Mouse (Mus musculus) cerebellum, postnatal 25 days (tissue): ENCODE data around the gene Nxpe3.
"Not testable (repeated sequence)": the region's sequence is repeated elsewhere in the genome, so short reads cannot be mapped to it uniquely, and the experiment has no call there.

ENCODE experiments used
- DNase-seq, 2 experiments: peaks; one replicate each; pipeline ENCODE4 v3.0.0; 2021; ENCODE audit warnings: mixed read lengths in 2 of 2

Gene Nxpe3

GRCm38 (mm10) chr16:55837653-55838052 lies 57.4 kb downstream of the Nxpe3 start:
- DNase-seq: not testable (repeated sequence)

DNA sequence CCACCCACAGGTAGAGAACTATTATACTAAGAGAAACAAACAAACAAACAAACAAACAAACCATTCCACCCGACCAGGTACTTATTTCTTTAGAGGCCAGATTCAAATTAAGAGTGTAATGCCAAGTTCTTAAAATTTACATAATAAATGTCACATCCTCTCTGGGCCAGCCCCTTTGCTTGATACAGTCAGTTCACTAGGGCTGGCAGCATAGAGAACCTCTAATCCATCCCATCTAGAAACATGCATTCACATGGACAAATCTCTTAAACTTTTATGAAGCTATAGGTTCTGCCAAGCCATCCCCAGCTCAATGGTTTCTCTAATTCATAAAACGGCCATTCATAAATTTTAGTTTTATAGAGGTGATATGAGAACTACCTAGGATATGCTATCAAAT lies 57.9 kb downstream of the Nxpe3 start:
- no peak for DNase-seq

- DNase-seq: no peak
Measured at GRCm38 (mm10) chr16:55835798-55836197, 59.3 kb downstream of the Nxpe3 start.

GRCm38 (mm10) chr16:55832617-55833016 lies 62.5 kb downstream of the Nxpe3 start:
- DNase-seq: no peak

- DNase-seq: no peak
Measured at GRCm38 (mm10) chr16:55832040-55832439, 63.0 kb downstream of the Nxpe3 start.

- DNase-seq: no peak
Measured at GRCm38 (mm10) chr16:55831451-55831850, 63.6 kb downstream of the Nxpe3 start.

- no peak for DNase-seq
Measured at GRCm38 (mm10) chr16:55823398-55824155, 71.5 kb downstream of the Nxpe3 start.

DNA sequence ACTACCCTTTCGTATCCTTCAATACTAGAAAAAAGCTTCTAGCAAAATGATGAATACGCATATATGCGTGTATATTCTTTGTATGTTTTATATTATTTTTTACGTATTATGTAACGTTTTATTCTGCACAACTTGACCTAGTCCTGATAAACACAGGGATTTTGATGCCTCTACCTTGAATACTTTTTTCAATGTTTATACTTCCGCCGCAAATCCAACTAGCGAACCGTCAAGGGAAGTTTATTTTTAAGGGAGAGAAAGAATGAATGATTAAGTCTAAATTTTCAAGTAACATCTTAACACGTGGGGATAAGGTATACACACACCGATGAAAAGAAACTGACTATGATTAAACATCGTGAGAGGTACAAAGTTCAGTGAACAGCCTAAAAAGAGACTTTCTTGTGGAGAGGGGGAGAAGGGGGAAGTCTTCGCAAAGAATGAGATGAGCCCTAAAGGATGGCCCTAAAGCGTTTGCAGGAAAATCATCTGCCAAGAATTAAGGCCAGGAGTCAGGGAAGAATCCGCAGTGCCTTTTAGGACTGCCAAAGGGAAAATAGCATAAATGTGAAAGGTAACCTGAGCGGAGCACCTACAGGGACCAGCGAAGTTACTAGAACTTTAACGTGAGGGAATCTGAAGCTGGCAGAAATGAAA lies 72.2 kb downstream of the Nxpe3 start:
- no peak for DNase-seq

DNA sequence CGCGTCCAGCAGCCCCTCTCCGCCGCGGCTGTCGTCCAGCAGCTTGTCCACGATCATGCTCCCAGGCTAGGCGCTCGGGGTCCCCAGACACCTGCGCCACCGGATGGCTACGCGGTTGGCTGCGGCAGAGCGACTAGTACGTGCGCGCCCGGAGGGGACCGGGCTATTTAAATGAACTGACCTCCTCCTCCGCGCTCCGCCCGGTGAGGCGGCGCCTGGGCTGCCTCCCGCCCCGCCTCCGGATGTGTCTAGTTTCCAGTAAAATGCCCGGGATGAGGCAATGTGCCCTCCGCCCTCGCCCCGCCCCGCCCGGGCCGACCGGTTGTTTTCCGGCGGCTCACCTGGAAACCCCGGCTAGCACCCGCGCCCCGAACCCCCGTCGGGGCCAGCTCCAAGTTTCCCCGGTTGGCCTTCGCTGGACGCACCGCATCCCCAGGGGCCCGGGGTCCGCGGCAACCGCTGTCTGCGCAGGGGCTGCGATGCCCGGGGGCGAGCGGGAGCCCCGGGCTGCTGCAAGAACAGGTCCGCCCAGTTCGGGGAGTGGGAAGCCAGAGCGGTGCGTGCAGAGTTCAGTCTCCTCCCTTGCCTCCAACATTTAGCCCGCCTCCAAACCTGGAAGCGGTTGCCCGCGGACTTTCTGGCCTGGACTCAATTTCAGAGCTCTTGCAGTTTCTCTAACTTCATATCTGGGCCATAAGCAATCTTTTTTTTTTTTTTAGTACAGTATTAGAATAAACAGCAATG lies 72.9 kb downstream of the Nxpe3 start:
- peak; percentile 94 to 96 for DNase-seq

GRCm38 (mm10) chr16:55821571-55821981 lies 73.5 kb downstream of the Nxpe3 start:
- DNase-seq: no peak

- no peak for DNase-seq
Measured at GRCm38 (mm10) chr16:55820916-55821570, 74.0 kb downstream of the Nxpe3 start.

GRCm38 (mm10) chr16:55820161-55820915 lies 74.7 kb downstream of the Nxpe3 start:
- no peak for DNase-seq

DNA sequence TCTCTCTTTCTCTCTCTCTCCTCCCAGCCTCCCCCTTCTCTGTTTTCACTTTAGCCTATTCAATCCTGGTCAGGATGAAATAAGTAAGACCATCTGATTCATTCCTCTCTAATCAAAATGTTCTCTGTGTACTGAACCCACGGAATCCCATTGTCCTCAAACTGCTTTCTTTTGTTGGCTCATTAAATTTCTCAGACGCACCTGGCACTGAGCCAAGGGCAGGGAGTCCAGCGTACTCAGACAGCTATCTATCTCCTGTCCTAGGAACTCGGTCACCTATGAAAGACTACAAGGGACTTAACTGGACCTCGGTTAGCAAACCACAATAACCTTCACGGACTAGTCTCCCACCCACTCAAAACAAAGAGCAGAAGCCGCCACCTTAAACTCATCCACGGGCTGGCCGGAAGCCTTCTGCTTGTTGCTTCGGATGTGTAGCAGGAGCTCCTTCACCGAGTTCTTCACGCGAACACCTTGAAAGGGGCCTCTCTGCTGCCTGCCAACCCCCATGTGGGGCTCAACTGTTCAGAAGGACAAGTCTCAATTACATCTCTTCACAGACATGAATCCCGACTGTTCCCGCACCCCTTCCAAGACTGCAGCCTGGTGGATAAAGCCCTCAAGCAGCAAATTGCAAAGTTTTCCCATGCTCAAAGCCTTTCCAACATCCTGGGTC lies 75.8 kb downstream of the Nxpe3 start:
- peak; percentile 33 to 59 for DNase-seq

GRCm38 (mm10) chr16:55817717-55818515 lies 77.2 kb downstream of the Nxpe3 start:
- no peak for DNase-seq

DNA sequence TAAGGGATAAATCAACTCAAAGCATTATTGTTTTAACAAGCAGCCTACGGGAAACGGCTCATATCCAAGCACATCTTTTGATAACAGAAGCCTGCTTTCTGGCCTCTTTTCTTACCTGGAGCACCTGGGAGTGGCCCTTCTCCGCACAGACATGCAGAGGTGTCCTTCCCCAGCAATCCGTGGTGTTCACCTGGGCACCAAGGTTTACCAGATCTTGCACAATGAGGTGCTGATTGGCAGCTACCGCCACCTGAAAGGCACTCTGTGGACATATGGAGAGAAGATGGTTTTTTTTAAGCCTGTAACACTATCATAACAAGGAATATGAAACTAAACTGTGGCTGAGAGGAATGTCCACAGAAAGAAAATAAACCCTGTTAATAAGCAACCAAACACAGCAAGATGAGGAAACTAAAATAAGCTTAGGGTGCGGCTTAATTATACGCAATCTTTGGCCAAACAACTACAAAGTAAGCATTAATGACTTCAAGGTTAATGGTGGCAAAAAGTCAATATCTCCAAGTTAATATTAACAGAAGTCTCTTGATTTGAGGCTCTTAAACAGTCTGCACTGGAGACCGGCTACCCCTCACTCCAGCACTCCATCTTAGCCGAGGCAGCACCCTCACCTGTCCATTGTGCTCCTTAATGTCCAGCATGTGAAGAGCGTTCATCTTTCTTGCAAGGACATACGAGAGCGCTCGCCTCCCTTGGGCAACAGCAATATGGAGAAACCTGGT lies 78.7 kb downstream of the Nxpe3 start:
- DNase-seq: no peak

DNA sequence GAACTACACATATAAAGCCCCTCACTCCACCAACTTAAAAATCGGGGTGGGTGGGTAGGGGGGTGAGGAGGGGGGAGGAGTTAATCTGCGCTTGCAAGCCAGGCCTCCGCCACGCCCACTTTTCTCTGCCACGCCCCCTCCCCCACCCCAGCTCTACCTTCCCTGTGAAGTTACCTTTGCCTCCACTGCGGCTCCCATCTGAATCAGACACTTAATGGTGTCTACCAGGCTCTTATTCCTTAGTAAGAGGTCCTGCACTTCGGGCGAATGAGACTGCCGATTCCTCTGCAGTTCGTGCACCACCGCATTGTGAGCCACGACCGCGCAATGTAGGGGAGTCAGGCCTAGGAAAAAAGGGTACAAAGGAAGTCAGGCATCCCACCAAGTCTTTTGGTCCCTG lies 79.6 kb downstream of the Nxpe3 start:
- no peak for DNase-seq

- DNase-seq: no peak
Measured at GRCm38 (mm10) chr16:55814686-55815085, 80.4 kb downstream of the Nxpe3 start.

GRCm38 (mm10) chr16:55813916-55814315 lies 81.2 kb downstream of the Nxpe3 start:
- no peak for DNase-seq

GRCm38 (mm10) chr16:55811792-55812191 lies 83.3 kb downstream of the Nxpe3 start:
- DNase-seq: no peak
